Mouse (Mus musculus) frontal cortex, postnatal 25 days (tissue): ENCODE results near the gene Dars.
A peak's percentile ranks its signal among the peaks of the same experiment; 100 is the strongest.

Experiments
- DNase-seq, 2 experiments: peaks; one replicate each; pipeline ENCODE4 v3.0.0; 2022; ENCODE audit warnings: low spot score in 2 of 2

The Dars gene

GRCm38 (mm10) chr1:128417533-128417888, 343 bp upstream of the Dars start:
- DNase-seq = peak in 1 of 2 experiments; percentile 8

- DNase-seq = no peak
Observed at GRCm38 (mm10) chr1:128411141-128411540, 6.0 kb downstream of the Dars start.

DNA sequence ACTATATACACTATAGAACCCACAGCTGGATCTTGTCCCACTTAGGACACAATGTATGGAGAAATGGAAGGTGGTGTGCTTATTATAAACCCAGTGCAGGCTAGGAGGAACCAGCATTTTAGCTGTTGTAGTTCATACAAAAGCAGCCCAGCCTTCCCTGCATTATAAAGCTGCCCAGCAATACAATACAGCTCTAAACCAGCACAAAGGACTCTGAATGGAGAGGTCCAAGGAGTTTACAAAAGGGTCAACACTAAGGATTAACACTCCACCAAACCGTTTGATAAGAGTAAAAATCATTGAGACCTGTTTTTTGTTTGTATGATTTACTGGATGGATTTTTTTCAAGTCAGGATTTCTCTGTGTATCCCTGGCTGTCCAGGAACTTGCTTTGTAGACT, 10.3 kb downstream of the Dars start:
- DNase-seq = no peak

GRCm38 (mm10) chr1:128405675-128406074, 11.5 kb downstream of the Dars start:
- no peak for DNase-seq

DNA sequence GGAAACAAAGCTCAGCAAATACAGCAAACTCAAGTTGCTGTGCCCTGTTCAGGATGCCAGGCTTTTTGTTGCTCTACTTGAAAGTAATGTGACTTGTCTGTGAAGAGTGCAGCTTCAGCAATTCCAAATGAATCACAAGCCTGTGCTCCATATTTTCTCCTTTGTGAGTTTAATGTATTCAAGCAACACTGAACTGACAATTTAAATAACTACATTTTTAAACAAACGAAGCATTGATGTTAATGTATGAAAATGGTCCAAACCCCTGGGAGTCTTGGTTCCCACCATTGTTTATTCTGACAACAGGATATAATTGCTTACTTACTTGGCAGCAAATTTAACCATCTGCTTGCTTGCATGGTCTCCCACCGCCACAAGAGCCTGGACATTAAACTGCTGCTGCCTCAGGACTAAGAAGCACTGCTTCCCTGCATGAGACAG, 12.1 kb downstream of the Dars start:
- no peak for DNase-seq

DNA sequence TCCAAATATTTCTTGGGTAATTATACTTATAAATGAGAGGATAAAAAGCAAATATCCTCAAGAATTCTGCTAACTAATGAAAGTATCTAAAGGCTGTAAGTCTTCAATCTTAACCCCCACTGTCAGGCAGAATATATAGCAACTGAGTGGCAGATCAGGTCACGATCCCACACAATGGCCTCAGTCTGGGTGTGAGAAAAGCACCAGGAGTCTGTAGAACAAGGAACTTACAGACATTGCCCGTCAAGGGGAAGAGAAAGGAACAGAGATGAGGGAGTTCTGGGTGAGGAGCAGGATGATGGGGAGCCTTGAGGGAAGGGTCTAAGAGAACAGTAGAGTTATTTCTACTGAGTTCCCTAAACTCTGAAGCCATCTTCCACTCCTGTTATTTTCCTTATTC, 16.2 kb downstream of the Dars start:
- no peak for DNase-seq

- DNase-seq = no peak
Observed at GRCm38 (mm10) chr1:128399941-128400915, 16.9 kb downstream of the Dars start.

DNA sequence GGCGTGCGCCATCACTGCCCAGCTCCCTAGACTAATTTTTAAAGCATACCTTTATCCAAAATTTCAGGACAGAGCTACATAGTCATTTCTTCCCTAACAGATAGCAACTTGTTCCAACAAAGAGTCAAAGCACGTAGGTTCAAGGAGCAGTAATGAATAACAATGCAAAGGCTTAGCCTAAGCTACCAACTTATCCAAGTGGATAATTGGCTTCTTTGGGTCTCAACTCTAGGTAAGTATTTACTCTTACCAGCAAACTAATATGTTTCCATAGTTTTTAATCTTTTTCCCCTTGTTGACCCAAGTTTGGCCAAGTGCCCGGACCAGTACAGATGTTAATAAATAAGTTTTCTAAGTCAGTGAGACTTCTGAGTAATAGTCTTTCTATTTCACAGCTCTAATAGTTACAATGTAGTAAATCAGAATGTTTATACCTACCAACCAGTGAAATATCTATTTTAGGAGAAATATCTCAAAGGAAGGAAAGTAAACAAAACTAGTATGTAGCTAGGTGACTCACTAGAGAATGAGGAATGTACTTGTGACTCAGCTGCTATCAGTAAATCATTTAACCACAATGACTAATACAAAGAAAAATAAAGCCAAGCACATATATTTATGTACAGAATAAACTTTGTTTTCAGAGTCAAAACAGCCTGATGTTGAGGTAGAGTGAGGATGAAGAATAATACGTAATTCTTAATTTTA, 18.3 kb downstream of the Dars start:
- DNase-seq = no peak

DNA sequence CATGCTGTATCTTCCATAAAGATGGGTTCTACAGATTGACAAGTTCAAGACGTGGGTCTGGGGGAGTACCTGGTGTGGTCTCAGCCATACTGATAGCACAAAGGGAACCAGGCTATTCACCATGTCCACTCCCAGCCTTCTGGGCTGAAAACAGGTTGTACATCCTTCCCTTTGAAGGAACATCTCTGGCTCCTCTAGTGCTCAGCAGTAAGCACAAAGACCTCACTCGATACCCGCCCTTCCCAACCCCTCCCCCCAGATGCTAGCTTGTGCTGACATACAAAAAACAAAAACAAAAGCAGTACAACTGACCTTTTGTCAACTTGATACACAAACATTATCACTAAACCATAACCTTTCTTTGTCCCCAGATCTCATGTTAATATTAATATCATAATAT, 22.5 kb downstream of the Dars start:
- no peak for DNase-seq

DNA sequence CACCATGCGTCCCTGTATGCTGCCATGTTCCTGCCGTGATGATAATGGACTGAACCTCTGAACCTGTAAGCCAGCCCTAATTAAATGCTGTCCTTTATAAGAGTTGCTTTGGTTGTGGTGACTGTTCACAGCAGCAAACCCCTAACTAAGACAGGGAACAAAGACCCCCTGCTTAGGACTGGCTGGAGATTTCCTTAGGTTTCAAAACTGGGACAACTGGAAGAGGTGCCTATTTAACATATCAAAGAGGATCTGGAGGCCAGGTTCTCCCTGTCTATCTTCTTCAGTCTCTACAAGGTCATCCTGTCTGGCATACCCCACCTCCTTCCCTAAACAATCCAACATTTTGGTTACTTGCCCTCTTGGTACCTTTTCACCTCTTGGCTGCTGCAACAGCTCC, 24.8 kb downstream of the Dars start:
- no peak for DNase-seq

- DNase-seq = no peak
Observed at GRCm38 (mm10) chr1:128386487-128386886, 30.7 kb downstream of the Dars start.

GRCm38 (mm10) chr1:128376841-128377240, 40.3 kb downstream of the Dars start:
- DNase-seq = no peak

GRCm38 (mm10) chr1:128372143-128372860, 44.9 kb downstream of the Dars start:
- no peak for DNase-seq

GRCm38 (mm10) chr1:128368732-128369441, 48.3 kb downstream of the Dars start:
- DNase-seq = peak; percentile 27

DNA sequence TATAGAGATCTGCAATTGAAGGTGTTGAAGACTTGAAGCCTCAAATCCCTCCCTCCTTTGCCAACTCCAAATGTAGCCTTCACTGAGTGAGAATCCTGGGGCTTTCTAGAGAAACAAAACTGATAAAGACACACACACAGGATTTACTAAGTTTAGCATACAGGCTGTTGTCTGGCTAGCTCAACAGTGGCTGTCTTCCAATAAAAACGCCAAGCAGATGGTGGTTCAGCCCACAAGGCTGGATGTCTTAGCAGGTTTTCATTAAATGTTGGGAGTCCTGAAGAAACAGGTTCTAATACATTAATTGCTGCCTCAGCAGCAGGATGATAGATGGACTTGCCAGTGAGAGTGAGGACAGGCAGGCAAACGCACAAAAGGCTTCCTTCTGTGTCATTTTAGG, 56.6 kb downstream of the Dars start:
- no peak for DNase-seq

DNA sequence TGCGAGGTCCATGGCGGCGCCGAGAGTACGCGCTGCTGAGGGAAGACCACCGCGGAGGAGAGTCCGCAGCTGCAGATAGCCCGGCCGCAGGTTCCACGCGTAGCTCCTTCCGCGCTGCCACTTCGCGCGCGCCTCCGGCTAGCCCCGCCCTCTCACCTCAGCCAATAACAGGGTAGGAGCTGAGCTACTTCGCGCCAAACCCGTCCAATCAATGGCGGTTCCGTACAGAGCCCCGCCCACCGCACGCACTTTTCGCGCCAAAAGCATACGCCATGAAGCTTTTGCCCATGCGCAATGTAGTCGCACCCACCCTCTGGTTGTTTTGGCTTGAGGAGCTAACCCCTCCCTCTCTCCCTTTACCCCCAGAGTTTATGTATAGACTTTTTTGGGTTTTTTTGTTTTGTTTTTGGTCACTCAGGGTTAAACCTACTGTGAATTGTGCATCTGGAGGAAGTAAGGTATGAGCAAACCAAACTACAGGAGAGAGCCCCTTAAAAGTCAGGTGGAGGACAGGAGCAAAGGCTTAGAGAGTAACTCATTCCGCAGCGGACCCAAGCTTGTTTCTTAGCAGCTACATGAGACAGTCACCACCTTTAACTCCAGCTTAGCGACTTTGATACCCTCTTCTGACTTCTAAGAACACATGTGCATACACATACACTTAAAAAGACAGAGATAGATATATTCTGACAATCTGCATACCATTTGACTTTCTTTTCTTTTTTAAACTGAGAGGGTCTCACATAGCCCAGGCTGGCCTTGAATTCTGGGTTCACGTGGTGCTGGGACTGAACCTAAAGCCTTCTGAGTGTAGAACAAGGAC, 57.4 kb downstream of the Dars start, which contains the start of gene Mcm6:
TSS of gene Mcm6 (minus strand) at position 111 of the 823 bp plus-strand sequence.
- peak; percentile 78 to 88 for DNase-seq

DNA sequence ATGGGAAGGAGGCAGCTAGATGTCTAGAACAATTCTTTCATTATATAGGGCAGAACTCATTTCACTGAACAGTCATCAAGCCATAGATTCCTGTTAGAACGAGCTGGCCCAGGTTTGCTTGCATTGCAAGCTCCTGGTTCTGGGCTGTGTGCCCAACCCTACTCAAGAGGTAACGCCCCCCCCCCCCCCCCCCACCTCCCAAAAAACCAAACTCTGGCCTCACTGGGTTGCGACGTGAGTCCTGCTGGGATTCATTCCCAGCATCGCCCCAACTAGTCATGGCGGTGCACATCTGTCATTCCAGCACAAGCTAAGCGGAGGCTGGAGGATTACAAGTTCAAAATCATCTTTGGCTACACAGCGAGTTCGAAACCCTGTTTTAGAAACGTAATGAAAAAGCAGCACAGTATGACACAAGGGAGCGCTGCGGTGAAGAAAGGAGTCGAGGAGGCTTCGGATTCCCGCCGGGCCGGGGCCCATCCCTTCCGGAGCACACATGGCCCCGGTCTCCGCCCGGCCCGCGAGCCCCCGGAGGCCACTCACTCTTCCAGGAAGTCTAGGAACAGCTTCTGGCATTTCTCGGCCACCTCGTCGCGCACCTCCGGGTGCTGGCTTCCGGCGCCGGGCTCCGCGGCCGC, 58.1 kb downstream of the Dars start:
- DNase-seq = peak in 1 of 2 experiments; percentile 8

DNA sequence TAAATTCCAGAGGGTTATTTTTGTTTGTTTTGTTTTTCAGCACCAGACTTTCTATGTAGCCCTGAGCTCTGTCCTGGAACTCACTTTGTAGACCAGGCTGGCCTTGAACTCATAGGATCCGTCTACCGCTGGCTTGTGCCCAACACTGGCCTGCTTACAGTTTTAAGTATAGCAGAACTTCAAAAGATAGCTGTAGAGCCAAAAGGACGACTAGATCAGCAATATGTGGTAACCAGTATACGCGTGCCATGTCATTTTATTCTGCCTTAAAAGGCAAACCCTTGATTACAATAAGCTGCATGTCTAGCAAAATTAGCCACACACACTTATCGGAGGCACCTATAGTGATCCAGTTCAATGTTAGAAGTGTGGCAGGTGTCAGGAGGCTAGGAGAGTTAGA, 58.9 kb downstream of the Dars start:
- no peak for DNase-seq

DNA sequence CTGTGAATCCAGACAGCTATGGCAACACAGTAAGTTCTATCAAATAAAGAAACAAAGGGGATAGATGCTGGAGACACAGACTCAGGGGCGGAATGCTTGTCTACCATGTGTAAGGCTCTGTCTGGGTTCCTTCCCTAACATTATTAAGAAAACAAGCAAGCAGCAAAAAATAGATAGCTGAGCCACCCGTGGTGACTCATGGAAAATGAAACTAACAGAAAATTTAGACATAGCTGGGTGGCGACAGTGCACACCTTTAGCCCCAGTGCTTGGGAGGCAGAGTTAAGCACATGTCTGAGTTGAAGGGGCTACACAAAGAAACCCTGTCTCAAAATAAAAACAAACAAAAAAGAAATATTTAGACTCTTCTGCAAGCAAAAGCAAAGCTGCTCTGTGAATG, 59.7 kb downstream of the Dars start:
- no peak for DNase-seq

DNA sequence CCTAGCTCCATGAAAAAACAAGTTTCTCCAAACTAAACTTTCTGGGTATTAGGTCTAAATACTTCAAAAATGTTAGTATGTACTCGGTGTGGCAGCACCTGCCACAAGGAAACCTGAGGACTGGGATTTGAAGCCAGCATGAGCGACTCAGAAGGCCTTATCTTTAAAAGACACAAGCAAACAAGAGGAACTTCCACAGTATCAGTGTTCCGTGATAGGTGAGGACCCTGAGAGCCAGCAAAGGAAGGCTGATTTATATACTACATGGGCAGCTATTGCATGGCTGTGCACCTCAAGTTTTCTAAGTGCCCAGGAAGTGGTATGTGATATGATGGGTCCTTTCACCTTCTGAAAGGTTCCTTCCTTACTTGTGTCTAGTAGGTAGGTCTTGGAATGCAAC, 64.1 kb downstream of the Dars start:
- no peak for DNase-seq
